Mouse (Mus musculus) gastrocnemius, postnatal 36 days (tissue): ENCODE data around the gene Slc39a11. TPM values are rescaled to one million over a fixed set of nuclear protein-coding genes. Genes with fewer than 3 reads are reported as not detected.
A peak's percentile ranks its signal among the peaks of the same experiment; 100 is the strongest.

Source experiments
- DNase-seq, 2 experiments: peaks; one replicate each; pipeline ENCODE4 v3.0.0; 2022
- intact Hi-C: fragments of 180-260 bp; cut with DNase I; formaldehyde crosslinking; loops from one replicate; pipeline ENCODE4 v1.15.1; 2025
- total RNA-seq, 2 experiments: library from RNA; stranded (reverse); gene quantifications; 2 replicates each; pipeline ENCODE4 v1.2.3; 2021

Gene Slc39a11
- total RNA-seq, 2 experiments from 2014 or later, result 2.4 to 2.8 TPM

DNA sequence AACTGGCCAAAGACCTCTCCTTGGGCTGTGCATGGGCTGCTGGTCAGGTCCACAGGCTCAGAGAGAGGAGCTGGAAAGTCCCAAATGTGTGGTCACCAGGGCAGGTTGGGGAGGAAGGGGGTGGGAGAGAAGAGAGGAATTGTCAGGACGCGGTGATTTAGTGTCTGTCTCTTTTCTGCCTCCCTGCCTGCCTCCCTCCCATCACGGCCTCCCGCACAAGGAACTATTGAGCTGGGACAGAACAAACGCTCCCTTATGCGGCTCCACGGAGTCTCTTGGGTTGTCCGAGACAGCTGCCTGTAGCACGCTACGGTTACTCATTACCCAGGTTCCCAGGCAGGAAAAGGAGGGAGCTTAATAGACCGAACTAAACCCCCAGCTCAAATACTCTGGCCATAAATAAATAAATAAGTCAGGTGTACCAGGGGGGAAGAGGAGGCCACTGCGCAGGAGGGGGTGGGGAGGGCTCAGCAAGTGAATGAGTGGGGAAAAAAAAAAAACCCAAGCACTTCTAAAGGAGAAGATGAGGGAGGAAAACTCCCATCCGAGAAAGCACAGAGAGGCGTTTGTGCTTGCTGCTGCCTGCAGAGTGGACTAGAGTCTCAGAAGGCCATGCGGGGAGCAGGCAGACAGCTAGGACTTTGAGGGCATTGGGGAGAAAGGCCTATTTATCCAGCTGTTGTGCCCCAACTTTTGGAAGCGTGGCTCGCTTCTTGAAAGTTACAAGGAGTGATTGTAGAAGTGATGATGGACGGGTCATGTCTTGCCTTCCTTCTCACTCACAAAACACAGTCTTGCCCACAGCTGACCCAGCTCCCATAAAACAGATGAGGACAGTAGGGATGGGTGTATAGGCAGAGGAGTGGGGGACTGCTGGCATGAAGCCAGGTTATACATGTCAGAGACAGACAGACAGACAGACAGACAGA, 428.3 kb downstream of the Slc39a11 start:
- intact Hi-C loops, result no loop called here
- no peak for DNase-seq

DNA sequence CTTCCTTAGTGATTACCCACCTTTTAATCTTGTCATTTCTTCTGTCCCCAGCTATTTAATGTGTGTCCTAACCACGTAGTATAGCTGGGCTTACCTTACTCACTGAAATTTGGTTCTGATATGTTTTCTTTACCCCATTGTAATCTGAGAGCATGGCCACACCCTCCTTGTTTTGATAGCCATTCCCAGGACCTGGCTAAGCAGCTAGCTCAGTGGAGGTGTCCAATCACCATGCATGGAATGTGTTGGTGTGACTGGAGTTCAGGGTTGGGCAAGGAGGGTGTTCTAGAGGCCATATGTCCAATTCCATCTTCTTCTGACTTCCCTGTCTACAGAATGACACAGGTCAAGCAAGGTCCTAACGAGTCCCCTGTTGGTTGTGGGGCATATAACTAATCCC, 429.2 kb downstream of the Slc39a11 start:
- intact Hi-C loops, result no loop called here
- DNase-seq, result no peak

DNA sequence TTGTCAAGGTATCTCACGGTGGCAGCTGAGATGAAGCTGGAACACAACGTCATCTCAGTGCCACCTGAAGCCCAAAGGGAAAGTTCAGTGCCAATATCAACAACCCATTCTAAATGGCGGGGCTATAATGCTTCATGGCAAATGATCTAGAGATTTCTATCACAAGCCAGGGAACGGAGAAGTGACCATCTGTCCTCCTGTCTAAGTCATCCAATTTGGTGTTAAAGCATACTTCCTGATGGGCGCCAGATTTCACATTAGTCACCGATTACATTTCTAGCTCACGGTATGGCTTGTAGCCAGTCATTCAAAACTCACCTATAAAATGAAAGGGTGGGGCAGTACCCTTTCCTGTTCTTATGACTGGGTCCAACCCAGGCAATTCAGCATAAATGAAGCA, 435.1 kb downstream of the Slc39a11 start:
- DNase-seq, result no peak
- intact Hi-C loops, result no loop called here

DNA sequence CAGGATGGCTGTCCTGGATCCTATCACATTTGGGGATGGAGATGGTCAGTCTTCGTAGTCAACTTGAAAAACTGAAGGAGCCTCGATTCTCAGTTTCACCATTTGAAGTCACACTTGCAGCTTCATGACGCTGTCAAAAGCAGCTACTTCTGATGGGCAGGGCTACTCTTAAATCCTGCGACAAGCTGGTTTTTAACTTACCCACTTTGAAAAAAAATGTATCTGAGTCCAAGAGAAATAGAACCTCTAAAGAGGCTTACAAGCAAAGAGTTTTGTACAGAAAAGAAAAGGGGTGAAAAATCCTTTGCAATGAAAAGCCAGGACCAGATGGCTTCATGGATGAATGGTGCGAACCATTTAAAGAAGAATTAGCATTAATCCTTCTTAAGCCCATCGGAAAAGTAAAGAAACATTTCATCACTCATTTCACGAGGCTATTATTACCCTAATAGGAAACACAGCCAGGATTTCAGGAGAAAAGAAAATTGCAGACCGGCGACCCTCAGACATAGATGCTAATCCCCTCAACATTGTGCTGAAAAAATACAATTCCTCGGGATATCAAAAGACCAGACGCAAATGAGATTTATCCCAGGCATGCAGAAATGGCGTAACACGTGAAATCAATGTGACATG, 437.4 kb downstream of the Slc39a11 start:
- intact Hi-C loops, result no loop called here
- DNase-seq, result no peak

DNA sequence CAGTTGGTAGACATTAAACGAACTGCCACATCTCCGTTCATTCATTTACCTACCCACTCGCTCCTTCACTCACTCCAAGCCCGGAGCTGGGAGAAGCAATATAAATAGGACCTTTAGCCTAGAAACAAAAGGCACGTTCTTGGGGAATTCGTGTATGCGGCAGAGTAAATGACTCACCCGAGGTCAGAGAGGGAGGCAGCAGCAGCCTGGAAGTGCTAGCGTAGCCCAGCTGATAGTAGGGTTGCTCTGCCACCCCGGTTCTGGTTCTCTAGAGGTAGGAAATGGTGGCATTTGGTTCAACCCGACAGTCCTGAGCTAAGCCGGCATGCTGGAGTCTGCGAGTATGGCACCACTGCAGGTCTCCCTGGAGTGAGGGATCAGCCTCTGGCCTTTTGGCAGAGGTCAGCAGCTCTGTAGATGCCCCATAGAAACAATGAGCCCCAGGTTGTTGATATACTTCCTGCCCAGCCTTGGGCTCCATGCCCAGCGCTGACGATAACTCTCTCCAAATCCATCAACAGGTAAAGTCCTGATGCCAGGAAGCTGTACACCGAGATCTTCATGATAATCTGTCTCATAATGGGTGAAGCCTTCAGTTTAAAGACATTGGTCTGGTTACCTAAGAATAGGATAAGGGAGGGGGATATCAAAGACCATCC, 440.5 kb downstream of the Slc39a11 start:
- no peak for DNase-seq
- intact Hi-C loops, result no loop called here

DNA sequence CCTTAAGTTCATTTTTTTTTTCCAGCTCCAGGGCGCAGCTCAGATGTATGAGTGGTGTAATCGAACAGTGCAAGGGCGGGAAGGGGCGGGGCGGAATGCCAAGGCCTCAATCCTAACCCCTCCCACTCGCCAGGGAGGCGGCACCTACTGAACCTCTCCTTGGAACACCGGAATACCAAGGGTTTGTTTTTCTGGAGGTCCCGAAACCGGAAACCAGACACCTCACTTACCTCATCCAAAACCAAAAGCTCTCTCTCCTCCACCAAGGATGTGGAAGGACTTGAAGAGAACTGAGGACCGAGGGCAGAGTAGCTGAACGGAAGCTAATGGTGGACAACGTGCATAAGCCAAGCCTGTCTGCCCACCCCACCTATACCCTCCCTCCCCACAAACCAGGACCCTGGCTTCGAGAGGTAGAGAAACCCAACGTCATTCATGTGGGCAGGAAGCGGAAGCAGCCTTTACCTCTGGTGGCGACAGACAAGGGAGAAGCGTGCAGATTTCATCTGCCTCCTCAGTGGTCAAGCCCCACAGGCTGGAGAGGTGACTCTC, 441.3 kb downstream of the Slc39a11 start:
- no peak for DNase-seq
- intact Hi-C loops, result no loop called here

DNA sequence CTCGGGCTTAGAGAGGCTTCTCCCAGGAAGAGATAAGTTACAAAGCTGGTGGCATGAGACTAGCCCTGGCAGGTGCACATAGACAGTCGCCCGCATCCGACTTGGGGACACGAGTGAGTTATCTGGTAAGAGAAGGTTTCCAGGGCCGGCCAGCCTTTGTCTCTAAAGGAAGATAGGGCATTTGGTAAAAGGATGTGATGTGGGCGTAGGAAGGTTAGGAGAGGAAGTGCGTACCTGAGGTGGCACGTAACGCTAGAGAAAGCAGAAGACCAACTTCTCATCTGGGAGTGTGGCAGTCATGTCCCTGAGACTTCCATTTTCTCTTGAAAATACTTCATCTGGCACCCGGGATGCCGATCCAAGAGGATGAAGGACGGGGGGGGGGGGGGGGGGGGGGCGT, 441.9 kb downstream of the Slc39a11 start:
- intact Hi-C loops, result no loop called here

DNA sequence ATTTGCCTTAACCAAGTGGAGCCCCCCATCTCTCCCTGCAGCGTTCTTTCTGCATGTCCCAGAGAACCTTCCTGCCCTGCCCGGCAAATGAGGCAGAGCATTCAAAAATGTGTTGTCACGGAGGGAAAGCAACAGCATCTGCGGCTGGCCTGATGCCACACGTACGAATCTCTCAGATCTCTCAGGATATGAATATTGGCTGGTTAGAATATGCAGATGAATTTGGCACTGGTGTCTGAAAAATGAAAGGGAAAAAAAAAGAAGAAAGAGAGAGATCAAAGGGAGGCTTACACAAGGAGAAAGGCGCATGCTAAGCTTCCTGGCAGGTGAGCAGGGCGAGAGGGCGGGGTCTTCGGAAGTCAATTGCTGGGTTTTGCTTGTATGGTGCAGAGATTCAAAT, 443.8 kb downstream of the Slc39a11 start:
- intact Hi-C loops, result no loop called here
- DNase-seq, result no peak

More for the DNA sequence above, 441.9 kb downstream of the Slc39a11 start:
- no peak for DNase-seq

DNA sequence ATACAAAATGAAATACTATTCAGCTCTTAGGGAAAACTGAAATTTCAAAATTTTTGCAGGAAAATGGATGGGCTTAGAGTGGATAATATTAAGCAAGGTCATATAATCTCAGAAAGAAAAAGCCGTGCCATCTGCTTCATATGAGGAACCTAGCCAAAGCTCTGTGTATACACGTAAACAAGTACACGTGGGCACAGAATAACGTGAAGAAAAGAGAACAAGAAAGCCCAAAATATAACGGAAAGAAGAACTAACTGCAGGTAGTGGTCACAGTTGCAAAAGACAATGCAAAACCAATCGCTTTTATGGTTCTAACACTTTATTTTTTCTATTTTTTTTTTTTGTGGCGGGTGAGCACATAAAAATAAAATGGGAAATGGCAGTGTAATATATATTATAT, 446.9 kb downstream of the Slc39a11 start:
- DNase-seq, result no peak
- intact Hi-C loops, result loop anchor here (5.0 kb wide), 1 partner anchor 74 kb away; no protein-coding TSS in a partner anchor

DNA sequence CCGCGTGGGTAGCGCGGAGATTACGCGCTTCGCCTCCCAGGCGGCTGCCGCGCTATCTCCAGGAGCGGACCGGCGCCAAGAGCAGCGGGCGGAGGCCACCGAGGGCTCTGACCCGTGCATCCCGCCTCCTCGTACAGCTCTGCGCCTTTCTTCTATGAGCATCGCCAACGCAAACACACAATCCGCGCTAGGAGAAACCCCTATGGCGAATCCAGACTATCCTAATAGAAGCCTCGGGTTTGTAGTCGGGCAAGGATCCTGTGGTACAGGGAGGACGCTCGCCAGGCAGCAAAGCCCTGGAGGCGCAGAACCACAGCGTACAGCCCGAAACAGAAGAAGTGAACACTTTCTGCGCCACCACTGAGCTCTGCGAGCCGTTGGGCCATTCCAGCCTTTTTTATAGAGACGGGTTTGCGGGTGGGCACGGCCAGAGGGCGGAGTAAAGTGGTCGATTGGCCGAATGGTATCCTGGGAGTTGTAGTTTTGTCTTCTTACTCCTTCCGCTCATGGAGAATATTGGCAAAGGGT, 448.3 kb downstream of the Slc39a11 start:
- intact Hi-C loops, result loop anchor here (5.0 kb wide), 1 partner anchor 76 kb away; no protein-coding TSS in a partner anchor
- DNase-seq, result peak; percentile 64 to 72

DNA sequence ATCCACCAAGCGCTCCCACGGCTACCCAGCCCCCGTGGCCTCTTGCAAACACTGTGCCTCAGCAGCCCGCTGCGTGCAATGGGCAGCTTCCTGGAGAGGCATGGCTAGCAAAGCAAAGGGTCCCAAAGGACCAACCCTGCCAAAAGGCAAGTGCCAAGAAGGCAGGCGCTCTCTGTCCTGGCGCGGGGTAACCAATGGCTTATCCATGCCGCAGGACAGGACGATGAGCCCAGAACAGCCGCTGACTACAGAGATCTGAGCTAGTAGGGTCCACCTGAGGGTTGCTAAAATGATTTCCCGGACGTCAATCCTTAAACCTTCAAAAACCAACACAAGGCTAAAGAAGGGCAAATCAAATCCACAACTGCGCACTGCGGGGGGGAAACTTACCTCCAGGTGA, 449.0 kb downstream of the Slc39a11 start:
- intact Hi-C loops, result loop anchor here (5.0 kb wide), 1 partner anchor 76 kb away; no protein-coding TSS in a partner anchor
- no peak for DNase-seq

DNA sequence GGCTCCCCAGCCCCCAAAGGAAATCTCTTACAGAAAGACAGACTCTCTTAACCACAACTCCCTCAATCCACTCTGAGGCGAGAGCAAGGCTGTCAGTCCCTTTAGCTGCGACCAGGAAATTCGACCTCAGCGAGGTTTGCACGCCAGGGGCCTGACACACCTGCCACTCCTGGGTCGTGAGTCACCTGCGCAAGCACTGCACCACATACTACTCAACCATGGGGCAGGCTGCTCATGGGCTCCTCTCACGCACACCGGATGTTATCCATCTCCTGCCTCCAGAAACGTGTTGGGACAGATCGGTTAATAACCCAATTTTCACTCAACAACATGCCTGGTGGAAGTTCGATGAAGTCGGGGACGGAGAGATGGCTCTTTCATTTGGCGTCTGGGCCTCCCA, 451.3 kb downstream of the Slc39a11 start:
- no peak for DNase-seq
- intact Hi-C loops, result loop anchor here (5.0 kb wide), 1 partner anchor 94 kb away; no protein-coding TSS in a partner anchor

DNA sequence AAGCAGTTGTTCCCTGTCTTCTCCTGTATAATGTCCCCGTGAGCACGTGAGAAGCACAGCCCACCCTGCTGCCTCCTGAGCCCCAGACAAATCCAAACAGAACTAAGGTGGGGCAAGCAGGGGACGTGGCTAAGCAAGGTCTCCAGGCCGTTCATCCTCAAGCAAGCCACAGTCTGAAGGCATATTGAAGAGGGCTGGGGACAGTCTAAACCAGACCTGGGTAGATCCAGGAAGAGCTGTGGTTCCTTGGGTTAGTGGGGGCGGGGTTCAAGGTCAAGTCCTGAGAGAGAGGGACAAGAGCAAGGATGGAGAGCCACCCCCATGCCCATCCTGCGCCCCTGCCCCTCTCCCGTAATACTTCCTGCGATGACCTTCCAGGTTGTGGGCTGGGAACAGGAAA, 452.3 kb downstream of the Slc39a11 start:
- no peak for DNase-seq
- intact Hi-C loops, result loop anchor here (5.0 kb wide), 1 partner anchor 95 kb away; no protein-coding TSS in a partner anchor

DNA sequence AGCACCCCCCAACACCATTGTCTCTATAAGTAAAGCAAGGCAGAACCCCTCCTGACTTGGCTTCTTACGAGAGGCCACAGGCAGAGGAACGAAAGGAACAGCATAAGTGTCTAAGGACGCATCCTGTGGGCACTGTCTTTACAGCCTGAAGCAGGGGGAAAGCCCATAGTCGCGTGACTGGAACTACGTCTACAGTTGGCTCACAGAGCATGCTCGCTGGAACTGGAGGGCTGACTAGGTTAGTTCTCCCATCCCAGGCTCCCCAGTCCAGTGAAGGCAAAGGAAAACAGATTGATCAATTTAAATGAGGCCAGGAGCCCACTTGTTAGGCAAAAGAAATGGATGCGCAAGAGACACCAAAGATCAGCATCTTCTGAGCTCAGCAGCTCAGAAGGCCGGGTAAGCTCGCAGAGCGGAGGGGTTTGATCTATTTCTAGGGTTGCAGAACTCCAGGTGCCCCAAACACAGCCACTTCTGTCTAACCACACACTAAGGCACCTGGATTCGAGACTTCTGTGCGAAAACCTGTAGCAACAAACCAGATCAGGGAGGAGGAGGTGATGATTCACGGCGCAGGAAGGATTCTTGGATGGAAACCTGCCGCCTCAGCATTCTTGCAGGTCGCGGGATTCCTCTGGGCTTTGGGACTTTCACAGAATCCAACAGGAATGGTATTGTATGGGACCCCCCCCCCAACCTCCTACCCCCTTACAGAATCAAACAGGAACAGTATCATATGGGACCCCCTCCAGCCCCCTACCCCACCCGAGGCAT, 453.5 kb downstream of the Slc39a11 start:
- no peak for DNase-seq
- intact Hi-C loops, result loop anchor here (5.0 kb wide), 1 partner anchor 96 kb away; no protein-coding TSS in a partner anchor

Other genes with a start within 250 kb of the Slc39a11 start
- not detected for gene Sstr2, start 30.7 kb downstream of the Slc39a11 start, total RNA-seq
- 10 to 100 TPM; 18.2 to 18.9 TPM for gene Cog1, start 910 bp downstream of the Slc39a11 start, total RNA-seq
- gene Fam104a, start 34.1 kb upstream of the Slc39a11 start, total RNA-seq, result 10 to 100 TPM; 26.7 to 27.6 TPM
- 1 to 10 TPM; 3.4 to 3.8 TPM for gene D11Wsu47e, start 34.3 kb upstream of the Slc39a11 start, total RNA-seq
- not detected for gene Cpsf4l, start 59.9 kb upstream of the Slc39a11 start, total RNA-seq
- gene Cdc42ep4, start 101.8 kb upstream of the Slc39a11 start, total RNA-seq, result 1 to 10 TPM; 4.9 to 6.8 TPM